Mouse (Mus musculus): ENCODE data around the gene Lyst.
A peak's percentile ranks its signal among the peaks of the same experiment; 100 is the strongest.
"Not testable (repeated sequence)": the region's sequence is repeated elsewhere in the genome, so short reads cannot be mapped to it uniquely, and the experiment has no call there.

Gene Lyst

DNA sequence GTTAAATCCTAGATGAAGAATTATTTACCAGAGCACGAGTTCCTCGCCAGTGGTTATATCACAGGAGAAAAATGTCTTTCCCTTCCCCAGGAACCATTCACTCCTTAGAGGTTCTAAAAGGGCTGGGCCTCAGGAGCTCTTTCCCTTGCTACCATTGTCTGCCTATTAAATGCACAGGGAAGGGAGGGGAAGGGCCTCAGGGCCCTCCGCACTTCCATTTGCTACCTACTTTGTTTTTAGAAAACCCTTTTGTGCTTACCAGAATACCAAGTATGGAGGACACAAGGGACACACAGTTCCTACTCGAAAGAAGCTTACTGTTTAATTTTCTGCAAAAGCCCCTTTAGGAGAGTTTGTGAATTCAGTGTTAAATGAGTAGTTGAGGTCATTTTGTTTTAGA lies 48.5 kb downstream of the Lyst start:
- no peak for DNase-seq

DNA sequence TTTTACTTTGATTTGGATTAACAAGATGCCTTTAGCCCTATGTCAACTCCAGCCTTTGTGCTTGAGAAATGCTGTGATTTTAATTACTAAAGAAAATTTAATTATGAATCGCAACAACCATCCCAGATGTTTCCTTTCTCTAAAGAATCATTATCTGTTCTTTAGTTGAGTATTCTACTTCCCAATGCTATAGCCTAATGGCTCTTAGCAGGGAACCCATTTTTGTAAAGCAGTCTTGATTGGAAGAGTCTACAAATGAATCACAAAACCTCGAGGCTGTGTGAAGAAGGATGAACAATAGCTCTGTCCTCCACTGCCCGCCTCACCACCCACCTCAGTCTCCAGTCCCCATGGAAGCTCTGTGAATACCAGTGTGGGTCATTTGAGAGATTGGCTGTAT lies 57.1 kb downstream of the Lyst start:
- no peak for DNase-seq

DNA sequence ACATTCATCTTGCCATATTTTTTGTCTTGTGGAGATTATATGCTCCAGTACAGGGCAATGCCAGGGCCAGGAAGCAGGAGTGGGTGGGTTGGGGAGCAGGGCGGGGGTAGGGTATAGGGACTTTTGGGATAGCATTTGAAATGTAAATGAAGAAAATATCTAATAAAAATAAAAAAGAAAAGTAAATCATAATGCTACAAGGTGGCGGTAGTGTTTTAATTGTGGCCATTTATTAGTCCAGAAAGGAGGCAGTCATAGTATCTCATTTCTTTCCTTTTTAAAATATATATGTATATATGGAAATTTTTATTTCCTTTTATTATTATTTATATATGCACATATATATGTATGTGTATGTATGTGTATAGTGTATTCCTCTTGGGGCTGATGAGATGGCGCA lies 65.3 kb downstream of the Lyst start:
- DNase-seq = no peak

DNA sequence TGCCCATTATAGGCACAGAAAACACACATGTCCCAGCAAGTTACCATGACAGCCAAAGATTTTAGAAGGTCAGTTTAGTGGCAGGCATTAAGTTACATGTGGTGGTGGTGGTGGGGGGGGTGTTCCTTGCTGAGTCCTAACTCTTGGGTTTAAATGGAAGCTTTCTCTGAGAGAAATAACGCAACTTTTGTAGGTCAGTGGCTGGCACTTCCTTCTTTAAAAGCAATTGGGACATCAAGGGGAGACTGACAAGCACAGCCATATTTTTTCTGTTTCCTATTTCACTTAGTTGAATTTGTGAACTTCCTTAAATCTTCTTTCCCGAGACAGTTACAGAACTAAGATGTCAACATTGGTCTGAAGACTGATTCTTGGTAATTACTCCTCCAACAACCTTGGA lies 75.9 kb downstream of the Lyst start:
- not testable (repeated sequence) for DNase-seq

DNA sequence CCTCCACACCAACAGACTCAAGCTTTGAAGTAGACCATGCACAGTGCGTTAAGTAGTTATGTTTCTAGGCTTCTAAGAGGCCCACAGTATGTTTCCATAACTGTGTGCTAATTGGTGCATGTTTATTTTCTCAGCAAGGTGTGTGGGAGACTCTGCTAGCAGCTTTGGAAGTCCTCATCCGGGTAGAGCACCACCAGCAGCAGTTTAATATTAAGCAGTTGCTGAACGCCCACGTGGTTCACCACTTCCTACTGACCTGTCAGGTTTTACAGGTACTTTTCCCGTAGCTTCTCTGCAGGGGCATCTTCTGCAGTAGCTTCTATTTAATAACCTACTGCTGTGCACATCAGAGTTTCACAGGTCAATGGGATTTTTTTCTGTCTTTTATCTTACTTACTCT lies 80.5 kb downstream of the Lyst start:
- DNase-seq = no peak

DNA sequence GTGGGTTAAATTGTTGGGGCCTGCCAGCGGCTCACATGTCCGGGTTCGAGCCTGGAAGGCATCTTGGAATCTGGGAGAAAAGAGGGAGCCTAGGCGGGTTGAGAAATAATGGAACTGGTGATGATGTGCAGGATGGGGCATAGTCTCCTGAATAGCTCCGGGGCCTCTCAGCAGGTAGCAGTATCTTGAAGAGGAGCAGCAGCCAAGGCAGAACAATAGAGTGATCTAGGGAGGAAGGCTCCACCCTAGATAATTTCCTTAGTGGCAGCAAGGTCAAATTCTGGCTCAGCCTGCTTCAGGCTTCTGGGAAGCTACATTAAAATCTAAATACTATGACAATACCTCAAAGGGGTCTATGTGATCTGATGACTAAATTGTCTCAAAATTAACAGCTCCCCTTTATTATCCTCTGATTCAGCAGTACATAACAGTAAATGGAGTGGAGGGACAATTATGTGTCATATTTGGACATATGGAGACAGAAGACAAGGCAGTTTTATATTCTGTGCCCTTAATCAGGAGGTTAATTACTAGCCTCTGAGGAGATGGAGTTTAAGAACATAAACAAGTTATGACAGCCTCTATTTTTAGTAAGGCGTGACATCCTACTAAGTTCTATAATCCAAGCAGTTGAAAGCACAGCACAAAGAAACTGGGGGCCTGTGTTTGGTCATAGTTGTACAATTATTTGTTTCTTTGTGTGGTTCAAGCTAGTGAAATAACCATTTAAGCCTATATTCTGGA lies 81.6 kb downstream of the Lyst start:
- no peak for DNase-seq

DNA sequence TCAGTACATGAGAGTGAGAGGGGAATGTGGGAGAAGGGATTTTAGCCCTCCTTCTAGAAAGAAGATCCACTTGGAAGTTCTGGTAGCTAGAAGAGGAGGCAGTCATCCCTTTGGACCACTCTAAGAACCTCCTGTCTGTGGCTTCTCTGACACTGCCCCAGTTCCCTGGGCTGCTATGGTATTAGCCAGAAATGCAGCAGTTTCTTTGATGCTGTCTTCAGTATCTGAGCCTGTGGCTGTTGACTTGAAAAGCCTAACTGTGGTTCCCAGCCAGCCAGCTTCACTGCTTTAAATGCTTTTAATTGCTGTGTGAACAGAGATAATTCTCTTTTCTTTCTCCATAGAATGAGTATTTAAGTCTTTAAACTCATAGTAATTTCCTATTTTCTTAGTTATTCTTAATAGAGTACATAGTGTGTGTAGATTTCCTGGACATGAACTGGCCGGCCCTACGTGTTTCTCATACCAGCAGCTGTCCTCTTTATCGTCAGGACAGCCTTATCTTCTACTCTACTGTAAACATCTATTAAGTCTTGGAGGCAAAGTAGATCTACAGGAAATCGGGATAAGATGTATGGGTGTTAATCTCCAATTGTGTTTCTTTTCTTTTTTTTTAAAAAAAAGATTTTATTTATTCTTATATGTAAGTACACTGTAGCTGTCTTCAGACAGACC lies 84.6 kb downstream of the Lyst start:
- no peak for DNase-seq

DNA sequence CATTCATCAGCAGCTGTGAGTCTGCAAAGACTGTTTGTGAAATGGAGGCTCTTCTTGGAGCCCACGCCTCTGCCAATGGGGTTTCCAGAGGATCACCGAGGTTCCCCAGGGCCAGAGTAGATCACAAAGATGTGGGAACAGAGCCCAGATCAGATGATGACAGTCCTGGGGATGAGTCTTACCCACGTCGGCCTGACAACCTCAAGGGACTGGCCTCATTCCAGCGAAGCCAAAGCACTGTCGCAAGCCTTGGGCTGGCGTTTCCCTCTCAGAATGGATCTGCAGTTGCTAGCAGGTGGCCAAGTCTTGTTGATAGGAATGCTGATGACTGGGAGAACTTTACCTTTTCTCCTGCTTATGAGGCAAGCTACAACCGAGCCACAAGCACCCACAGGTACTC lies 87.7 kb downstream of the Lyst start:
- no peak for DNase-seq

DNA sequence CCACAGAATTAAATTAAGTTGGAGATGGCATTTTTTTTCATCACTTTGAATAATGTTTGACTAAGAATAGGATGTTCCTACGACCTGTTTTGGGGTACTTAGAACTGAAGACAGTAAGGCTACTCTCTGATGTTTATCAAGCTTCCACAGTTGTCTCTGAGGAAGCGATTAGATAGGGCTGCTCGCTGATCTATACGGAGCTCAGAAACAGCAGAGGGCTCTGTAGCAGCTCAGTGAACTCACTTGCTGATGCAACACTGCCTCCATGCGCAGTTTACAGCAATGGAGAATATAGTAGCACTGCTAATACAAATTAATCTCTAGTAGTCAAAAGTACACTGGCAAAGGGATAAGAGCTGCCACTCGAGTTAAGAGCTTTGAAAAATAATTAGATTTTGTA lies 91.4 kb downstream of the Lyst start:
- no peak for DNase-seq

DNA sequence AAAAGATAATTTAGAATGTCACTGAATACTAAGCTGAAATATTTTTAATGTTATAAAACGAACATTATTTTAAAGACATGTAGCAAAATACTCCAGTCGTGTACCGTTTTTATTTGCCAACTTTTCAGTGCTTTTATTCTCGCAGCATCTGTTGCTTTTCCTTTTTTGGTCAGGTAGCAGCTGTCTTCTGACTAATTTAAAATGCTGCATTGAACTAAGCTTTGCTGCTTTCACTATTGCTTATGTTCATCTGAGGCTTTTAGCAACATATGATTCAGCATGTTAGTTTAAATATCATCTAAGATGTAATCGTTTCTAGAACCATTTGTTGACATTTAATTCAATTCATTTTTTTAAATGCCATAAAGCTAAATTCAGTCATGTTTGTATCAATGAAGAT lies 113.3 kb downstream of the Lyst start:
- DNase-seq = no peak

DNA sequence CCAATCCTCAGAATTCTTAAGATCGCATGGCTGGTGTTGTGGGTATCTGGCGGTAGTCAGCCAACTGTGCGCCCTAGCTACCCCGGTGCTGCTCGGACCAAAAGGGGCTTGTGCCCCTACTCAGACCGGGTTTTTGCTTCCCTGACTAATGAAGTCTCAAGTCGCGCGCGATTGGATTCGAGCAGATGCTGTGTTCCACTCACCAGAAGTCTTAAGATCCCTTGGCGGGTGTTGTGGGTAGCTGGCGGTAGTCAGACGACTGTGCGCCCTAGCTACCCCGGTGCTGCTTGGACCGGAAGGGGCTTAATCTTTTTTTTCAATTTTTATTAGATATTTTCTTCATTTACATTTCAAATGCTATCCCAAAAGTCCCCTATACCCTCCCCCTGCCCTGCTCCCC lies 131.2 kb downstream of the Lyst start:
- not testable (repeated sequence) for DNase-seq

DNA sequence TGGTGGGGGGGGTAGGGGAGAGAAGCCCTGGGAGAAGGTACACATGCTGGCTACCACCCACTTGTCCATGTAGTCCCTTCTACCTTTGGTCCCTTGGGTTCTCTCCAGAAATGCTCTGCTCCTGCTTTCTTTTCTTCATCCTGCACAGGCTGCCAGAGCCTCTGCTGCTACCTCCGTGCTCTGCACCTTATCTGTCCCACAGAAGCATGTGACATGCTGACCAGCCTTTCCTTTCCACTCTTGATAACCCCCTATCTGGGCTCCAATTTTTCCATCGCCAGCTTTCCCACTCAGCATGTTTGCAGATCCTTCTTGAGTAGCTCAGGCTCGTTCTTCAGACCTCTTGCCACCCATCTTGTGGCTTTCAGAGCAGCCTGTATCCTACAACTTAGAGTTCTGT lies 133.1 kb downstream of the Lyst start:
- DNase-seq = no peak

DNA sequence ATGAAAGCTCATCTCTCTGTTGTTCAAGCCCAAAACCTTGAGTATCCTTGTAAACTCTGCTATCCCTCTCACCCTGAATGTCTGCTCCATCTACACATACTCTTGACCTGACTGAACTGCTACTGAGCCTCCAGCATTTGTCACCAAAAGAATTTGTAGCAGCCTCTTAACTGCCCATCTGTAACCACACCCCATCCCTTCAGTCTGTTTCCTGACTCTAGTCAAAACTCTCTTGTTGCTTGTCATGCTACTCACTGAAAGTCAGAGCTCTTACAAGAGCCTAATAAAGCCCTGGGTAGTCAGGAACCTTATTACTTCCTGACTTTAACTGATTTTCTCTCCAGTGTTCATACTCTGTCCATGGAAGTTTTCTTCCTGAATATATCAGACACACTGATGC lies 133.6 kb downstream of the Lyst start:
- no peak for DNase-seq

DNA sequence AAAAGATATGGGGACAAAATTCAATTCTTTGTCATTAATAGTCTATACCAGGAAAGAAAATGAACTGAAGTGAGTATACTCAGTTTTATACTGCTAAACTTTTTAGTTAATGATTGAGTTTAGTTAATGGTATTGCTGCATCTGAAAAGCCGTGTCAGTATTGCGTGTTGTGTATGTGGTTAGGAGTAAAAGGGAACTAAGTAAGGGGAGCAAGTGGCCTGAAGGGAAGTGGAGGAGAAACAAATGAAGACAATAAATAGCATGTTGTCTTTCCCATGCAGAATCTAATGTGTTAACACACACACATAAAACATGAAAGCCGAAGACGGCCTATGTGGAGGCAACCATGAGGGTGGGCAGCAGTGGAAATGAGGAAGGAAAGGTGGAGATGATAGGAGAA lies 149.0 kb downstream of the Lyst start:
- DNase-seq = no peak

DNA sequence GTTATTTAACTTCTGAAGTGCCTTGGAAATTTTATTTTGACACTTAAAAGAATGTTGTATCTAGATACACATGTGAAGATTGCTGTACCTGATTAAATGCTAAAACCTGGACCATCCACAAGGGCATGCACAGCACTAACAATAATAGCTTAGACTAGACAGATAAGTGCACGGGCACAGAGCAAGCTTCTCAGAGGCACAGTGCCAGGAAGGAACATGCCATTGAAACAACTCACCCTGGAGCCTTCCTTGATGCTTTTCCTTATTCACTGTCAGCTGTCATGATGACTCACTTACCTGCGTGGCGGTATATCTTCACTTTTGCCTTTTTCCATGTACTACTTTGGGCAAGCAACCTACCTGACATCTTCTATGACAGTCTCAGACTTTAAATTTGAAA lies 155.7 kb downstream of the Lyst start:
- no peak for DNase-seq

DNA sequence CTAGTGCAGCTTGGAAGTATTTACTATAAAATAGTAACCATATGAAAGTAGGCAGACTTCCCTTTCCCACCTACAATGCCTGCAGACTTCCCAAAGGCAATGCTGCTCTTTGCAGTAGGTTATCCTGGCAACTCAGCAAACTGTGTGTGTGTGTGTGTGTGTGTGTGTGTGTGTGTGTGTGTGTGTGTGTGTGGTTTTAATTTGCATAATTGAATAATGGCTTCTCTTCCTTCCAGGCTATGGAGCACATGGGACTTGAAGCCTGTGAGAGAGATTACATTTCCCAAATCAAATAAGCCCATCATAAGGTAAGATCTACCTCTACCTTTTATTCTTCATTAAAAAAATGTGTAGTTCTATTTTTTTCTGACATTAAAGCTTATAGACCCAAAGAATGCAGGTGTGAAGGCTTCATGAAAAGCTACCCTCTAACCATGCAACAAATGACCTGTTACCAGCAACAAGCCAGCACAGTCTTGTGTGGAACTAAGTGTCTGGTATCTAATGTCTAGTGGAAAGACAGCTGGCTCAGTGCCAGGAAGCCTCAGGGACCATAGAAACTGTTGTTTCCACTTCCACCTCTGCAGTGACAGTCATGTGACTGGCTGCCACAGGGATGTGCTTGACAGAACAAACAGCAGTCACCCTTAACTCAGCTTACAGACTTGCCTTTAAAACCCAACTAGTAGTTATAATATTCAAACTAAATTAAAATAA lies 185.7 kb downstream of the Lyst start:
- no peak for DNase-seq

DNA sequence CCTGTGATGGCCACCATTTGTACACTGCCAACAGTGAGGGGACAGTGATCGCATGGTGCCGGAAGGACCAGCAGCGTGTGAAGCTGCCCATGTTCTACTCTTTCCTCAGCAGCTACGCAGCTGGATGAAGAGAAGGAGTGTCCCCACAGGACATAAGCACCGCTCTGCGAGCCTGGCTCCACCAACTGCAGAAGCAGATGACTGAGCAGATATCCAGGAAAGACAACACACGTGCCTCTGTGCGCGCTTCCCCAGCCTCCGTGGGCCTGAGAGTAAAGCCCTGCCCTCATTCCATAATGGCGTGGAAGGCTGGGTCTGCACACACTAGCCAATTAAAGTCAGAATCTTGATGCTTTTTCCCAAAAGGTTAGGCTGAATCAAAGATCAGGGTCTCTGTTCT lies 186.9 kb downstream of the Lyst start:
- DNase-seq = no peak

DNA sequence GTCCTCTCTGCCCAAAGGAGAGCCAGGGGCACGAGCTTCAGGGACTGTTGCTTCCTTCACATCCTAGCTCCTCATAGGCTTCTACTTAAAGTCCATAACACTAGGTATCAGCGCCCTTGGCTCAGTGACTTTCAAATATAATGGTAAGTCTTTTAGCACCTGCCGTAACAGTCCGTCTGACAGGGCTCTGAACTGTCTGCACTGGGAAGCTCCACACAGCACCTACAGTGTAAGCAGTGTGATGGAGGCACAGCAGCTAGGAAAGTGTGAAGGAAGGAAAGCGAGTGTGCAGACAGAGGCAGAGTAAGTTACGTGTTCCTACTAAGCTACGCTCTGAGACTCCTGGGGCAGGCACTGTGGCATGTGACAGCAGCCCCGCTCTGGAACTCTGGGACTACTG lies 187.5 kb downstream of the Lyst start:
- DNase-seq = no peak

DNA sequence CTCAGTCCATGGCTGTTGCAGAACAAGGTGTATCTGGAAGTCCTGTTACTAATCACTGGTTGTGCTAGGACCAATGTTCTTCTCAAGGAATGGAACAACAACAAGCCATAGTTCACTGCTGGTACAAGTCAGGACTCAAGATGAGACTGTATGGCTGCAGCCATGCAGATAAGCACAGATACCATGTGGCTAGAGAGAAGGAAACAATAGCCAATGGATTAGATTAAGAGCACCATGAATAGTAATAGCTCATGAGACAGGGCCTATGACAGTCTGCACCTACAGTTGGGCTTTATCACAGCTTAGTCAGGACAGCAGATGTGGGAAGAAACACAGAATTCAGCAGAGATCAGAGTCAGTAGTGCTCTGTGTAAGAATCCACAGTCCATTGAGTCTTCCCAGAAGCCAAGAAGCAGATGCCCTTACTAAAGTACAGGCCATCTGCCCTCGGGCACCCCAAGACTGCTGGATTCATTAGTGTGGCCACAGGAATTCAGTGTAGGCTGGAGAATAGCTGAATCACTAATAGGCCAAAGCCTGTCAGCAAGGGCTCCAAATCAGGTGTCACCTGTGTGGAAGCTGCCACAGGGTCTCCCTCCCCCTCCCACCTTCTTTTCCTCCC lies 188.8 kb downstream of the Lyst start:
- DNase-seq = no peak

DNA sequence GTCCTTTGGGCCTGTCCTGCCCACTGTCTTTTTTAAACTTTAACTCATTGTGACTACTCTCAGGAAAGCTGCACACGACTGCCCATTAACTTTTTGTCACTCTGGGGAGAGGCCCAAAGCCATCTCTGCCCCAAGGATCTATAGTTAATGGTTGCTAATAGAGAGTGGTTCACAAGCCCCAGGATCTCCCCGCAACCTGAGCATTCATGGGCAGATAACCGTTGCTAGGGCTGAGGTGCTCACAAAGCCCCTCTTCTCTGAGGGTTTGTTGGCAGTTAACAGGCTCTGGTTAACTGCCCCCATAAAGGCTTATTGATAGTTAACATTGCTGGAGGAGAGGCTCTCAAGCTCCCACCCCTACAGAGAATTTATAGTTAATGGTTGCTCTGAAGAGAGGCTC lies 190.1 kb downstream of the Lyst start:
- no peak for DNase-seq

DNA sequence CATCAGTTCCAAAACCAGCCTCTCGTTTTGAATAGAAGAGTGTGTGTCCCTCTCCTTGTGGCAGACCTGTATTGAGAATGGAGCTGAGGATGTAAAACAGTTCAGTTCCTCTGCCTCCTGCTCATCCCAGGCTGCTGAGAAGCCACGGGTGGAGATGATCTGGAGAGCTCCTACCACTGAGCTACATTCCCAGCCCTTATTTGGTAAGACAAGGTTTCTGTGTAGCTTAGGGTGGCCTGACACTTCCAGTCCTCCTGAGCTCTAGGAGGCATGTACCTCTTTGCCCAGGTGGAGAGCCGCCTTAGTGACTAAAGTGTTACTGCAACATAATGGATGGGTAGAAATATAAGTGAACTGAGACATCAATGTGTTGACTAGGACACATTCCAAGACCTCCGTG lies 190.8 kb downstream of the Lyst start:
- no peak for DNase-seq

DNA sequence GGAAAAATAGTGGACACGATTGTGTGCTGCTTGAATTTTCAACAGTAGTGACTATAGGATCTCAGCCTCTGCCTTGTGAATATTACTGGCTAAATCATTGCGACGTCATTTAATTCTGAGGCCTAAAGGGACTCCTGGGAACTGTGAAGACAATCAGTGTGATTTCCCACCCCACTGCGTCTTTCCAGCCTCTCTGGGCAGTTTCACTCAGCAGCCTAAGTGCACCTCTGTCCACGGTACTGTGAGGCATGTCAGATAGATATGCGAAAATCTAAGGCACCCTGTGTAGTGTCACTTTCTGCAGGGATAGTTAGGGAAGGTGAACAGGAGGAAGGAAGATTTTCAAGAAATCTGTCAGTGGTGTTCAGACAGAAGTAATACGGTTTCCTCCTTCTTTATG lies 193.1 kb downstream of the Lyst start:
- no peak for DNase-seq

DNA sequence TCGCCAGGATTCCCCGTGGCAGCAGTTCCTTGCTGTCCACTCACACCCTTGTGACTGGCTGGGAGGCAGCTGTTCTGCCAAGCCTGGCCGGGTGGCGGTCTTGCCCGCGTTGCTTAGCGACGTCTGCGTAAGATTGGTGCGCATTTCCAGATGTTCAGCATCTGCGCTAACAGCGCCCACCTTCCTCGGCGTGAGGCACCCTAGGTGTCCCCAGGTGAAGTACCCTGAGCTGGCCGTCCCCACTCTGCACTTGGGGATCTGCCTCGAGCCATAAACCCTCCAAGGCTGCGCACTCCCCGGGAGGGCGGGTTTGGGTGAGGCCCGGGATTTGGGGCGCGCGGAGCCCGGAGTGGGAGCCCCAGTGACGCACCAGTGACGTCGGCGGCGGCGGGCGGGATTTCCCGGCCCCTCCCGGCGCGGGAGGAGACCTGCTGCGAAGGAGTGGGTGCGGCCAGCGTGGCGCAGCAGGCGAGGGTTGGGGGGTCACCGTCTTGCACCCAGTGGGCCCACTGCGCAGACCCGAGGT lies 193.8 kb downstream of the Lyst start, which contains the start of gene Gng4:
Gene Gng4, plus strand, starts transcription at position 166 of the 526 bp plus-strand sequence.
- DNase-seq = peak; percentile 78

All from thymus, postnatal 14 days (tissue).